Mouse (Mus musculus): Measurements from ENCODE around the gene Bmpr2.

The Bmpr2 gene

DNA sequence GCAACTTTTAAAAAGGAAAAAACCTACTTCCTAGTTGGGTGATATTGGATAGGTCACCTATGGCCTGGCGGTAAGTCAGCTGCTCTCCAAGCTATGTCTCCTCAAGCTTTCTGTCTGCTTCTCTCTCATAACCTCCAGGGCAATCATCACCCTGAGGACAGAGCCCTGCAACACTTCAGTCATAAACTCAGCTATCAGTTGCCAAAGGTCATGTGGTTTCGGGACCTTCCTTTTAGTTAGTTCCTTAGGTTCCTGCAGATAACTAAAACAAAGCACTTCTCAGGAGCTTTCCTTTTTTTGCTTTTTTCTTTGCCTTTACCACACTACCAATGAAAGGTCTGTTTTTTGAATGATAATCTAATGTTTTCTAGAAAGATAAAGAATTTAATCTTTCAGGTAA, 136.5 kb downstream of the Bmpr2 start:
- in situ Hi-C loops (cut with MboI), result no loop called here

DNA sequence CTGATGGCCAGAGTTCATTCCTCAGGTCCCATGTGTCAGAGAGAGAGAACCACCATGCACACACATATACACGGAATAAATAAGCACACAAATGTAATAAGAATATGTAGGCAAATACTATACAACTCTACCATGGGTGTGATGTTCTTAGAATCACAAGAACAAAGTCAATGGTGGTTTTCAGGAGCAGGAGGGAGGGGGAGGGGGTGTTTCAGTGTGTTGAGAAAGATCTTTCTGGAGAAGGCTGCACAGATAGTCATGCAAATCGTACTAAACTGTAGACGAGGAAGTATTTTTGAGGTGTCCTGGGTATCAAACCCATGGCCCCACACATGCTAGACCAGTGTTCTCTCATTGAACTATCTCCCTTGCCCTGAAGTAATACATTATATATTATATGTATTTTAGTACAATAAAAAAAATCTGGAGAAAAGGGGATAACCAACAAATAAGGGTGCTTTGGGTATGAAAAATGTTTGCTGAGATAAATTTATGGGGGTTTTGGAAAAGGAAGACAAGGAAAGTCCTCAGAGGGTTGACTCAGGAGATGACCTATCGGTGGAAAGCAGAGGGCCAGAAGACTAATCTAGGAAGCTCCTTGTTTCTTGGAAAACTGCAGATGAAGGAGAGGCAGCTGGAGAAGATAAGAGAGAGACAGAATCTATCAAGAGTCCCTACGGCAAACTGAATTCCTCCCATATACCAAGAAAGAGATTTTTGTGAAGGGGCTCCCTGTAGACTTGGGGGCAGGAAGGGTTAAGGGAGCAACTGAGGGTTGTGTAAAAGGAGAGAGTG, 138.1 kb downstream of the Bmpr2 start:
- in situ Hi-C loops (cut with MboI), result no loop called here

DNA sequence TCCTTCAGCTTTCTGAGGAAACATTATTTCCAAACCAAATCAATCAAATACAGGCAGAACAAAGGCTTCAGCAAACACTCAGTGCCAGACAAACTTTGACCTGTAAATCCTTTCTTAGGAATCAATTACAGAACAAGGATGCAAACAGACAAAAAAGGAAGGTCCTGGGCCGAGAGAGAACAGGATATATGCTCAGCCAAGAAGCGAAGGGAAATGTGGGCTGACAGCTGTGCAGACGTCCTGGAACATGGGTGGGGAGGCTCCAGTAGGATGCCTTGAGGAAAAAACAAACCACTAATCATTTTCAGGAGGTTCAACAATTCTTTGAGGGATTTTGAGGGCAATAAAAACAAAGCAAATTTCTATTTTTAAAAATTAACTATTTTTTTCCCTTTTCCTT, 139.4 kb downstream of the Bmpr2 start:
- in situ Hi-C loops (cut with MboI), result no loop called here

DNA sequence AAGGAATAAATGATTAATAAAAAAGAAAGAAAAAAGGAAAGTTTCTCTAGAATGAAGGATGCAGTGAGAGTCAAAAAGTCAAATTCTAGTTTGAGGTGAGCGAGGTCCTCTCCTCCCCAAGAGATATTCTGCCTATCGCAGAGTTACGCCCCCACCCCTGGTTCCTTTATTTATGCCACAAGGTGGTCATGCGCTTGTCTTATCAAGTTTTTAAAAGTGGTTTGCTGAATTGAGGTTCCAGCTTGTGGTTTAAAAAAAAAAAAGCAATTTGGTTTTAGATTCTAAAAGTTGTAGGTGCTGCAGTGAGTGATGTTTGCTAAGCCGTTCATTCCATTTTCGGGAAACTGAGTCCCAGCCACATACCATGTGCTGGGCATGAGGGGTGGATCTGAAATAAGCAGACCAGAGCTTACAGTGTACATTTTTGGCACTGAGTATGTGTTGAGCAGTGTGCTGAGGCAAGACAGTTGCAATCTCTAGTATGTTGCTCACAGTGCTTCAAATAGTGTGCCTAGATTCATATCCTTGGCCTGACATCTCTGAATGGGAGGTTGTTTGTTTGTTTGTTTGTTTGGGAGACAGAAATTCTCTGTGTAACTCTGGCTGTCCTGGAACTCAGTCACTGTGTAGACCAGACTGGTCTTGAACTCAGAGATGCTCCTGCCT, 141.6 kb downstream of the Bmpr2 start:
- in situ Hi-C loops (cut with MboI), result no loop called here

DNA sequence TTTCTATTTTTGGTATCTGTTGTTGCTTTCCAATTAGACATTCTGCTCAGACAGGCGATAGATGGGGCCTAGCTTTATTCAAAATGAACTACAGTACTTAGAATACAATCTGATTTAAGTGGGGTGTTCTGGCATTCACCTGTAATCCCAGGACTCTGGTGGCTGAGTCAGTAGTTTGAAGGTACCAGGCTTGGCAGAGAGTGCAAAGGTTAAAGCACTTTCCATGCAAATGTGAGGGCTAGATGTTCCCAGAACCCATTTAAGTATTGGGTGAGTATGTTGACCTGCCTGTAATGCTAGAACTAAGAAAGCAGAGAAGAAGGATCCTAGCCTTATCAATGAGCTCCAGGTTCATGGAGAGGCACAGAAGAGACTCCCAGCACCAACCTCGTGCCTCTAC, 142.7 kb downstream of the Bmpr2 start:
- in situ Hi-C loops (cut with MboI), result no loop called here

DNA sequence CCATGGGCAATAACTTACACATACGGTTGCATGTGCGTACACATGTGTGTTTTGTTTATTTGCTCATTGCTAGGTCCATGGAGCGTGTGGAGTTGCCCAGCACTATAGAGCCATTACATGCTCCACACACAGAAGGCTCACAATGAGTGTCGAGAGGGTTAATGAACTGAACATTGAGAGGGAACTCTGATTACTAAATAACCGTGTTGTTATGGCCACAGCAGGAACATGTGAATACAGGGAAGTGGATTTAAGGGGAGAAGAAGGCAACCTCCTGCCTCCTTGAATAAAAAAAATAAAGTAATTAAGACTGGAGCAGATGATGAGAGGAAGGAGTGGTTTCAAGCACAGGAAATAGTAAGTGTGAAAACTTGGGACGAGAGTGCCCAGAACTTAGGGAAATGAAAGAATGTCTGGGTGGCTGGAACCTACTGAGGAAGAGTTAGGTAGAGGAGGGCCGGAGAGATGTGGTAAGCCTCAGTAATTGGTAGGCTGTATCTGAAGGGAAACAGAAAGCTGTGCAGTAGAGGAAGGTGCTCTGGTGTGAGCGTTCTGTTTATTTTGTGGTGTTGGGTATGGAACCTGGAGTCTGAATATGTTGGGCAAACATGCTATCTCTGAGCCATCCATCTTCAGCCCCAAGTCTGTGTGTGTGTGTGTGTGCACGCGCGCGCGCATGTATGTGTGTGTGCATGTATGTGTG, 143.8 kb downstream of the Bmpr2 start:
- in situ Hi-C loops (cut with MboI), result no loop called here

DNA sequence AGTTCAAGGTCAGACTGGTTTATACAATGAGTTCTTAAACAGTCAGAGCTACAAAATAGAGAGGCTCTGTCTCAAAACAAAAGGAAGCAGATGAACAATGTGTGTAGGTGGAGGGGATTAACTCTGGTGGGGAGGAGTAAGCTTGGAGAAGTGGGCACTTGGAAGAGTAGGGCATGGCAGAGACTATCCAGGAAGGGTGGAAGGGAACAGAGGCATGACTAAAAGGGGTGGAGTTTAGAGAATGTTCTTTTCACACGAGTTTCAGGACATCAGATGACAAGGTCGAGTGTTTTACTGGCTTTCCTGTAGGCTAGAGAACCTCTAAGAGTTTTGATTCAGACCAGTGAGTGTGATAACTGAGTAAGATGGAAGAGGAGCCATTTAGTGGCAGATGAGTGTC, 144.5 kb downstream of the Bmpr2 start:
- in situ Hi-C loops (cut with MboI), result no loop called here

DNA sequence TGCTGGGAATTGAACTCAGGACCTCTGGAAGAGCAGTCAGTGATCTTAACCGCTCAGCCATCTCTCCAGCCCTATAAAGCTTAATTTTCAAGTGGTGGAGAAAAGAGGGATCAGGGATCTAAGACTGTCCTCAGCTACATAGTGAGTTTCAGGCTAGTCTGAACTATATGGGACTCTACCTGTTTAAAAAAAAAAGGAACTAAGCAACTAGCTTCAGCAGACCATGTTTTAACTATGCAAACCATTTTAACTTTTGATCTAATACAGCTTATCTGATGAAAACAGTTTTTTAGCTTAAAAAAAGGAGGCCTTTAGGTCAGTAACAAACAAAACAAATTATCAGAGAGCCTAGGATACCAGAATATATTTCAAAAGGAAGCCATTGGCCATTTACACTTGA, 147.7 kb downstream of the Bmpr2 start:
- in situ Hi-C loops (cut with MboI), result no loop called here

DNA sequence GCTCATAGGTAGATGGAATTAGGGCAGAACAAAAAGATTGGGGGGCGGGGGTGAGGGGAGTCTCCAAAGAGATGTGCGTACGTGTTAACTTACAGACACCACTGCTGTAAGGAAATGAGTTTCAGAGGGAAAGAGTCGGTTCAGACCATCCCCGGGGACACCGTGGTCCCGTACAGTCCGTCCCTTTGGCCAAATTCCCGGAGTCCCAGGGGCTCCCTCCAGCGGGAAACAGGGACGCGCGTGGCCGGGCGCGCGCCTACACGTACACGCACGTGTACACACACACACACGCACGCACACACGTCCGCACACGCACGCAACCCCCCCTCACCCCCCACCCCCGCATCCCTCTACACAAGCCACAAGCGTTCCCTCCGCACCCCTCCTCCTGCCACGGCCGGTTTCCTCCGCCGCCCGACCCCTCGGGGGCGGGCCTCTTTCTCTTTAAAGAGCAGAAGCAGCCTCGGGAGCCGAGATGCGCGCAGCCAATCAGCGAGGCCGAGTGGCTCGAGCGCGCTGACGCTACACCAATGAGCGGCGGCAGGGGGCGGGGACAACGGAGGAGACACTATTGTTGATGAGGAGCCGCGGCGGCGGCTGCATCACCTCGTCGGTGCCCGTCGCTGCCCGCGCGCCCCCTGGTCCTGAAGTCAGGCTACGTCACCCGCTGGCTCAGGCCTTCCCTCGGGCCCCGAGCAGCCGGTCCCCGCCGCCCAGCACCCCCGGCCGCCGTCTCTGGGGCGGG, 149.4 kb downstream of the Bmpr2 start, which contains the start of gene Fam117b:
Gene Fam117b, plus strand, starts transcription at position 594 of the 745 bp plus-strand sequence.
- in situ Hi-C loops (cut with MboI), result no loop called here

DNA sequence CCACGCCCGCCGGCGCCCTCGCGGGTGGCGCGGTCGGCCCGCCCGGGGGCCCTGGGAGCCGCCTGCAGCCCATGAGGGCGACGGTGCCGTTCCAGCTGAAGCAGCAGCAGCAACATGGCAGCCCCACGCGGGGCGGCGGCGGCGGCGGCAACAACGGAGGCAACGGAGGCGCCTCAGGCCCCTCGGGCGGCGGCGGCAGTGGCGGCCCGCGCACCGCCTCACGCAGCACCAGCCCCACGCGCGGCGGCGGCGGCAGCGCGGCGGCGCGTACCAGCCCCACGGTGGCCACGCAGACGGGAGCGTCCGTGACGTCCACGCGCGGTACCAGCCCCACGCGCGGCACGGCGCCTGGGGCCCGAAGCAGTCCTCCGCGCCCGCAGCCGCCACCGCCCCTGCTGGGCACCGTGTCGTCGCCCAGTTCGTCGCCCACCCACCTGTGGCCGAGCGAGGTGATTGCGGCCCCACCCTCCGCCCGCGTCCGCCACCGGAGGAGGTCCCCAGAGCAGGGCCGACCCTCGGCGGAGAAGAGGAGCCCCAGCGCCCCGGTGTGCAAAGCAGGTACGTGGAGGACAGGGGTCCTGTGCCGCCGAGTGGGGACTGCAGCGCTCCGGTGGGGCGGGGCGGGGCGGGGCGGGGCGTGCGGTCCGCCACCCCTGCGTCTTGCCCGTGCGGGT, 150.1 kb downstream of the Bmpr2 start:
- in situ Hi-C loops (cut with MboI), result no loop called here

DNA sequence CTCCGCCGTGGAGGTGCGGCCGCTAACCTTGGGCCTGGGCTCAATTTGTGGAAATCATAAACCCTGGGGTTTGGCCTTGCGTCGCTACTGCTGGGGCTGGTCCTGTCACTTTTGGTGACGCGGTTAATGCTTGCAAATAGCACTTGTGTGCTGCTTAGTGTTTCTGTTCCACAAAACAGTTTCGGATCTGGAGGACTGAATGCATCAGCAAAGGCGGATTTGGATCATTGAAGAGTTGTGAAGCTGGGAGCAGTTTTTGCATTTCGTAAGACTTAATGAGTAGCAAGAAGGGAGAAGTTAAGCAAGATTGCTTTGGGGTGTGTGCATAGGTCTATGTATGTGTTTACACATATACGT, 150.6 kb downstream of the Bmpr2 start:
- in situ Hi-C loops (cut with MboI), result no loop called here

DNA sequence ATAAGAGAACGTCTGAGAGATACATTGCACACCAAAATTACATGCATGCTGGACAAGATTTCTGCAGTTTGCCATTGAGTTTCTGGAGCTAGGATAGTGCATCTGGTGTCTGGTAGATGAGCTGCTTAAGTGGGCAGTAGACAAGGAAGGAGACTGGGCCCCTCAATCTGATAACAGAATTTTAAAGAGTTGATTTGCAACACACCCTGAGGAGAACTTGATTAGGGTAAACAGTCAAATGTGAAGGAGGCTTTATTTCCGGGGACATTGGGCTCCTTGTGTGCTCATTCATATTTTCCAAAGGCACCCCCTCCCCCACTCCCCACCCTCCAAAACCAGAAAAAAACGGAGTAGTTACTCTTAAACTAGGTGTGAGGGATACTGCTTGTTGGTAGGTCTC, 151.6 kb downstream of the Bmpr2 start:
- in situ Hi-C loops (cut with MboI), result no loop called here

DNA sequence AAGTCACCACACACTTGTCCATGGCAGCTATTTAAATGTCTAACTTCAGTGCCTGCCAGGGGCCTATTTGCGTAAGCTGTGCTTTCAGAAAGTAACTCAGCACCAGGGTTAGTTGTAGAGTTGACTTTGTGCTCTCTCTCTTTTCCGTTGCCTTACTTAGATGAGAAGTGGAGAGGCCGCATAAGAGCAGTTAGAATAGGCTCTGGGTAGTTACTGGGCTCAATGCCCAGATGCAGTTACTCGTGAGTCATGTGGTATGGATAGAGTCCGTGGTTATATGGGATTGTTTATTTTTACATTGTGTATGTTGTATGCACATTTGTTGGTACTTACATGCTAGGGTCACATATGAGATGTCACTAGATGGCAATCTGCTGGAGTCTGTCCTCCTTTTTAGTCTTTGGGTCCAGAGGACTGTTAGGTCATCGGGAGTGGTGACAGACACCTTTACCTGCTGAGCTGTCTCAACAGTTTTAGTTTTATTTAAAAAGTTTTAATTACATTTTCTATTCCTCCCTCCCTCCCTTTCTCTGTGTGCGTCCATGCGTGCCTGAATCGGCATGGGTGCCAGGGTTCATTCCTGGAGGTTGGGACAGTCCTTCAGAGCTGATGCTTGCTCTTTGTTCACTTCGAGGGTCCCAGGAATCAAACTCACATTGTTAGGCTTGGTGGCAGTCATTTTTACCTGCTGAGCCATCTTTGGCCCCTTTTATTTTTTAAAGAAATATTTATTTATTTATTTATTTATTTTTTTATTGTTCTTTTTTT, 152.8 kb downstream of the Bmpr2 start:
- in situ Hi-C loops (cut with MboI), result no loop called here

DNA sequence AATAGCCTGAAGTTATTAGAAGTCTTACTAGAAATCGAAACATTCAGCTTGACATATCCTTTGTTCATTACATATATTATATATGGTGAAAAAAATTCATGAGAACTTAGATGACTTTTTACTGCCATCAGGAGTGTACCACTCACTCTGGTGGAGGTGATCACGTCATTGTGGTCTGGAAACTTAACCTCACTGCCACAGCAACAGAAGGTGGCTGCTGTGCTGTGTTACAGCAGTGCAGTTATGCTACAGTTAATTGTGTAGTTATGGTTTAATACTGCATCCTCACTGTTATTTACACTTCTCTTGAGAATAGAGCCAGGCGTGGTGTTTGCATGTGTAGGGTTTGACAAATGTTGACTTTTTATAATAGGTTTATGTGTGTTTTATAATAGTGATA, 154.2 kb downstream of the Bmpr2 start:
- in situ Hi-C loops (cut with MboI), result no loop called here

DNA sequence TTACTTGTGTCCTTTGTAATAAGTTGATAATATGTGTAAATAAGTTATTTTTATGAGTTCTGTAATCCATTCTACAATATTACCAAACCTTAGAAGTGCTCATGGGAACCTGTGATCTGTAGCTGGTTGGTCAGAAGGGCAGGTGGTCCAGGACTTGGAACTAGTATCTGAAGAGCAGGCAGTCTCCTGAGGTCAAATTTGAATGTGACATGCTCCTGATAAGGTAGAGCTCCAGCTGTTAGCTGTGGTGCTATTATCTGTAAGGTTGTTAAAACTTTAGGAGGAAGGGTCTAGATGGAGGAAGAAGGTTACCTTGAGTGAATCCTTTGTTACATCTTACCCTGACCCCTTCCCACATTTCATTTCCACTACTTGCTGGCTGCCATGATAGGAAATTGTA, 154.9 kb downstream of the Bmpr2 start:
- in situ Hi-C loops (cut with MboI), result no loop called here

DNA sequence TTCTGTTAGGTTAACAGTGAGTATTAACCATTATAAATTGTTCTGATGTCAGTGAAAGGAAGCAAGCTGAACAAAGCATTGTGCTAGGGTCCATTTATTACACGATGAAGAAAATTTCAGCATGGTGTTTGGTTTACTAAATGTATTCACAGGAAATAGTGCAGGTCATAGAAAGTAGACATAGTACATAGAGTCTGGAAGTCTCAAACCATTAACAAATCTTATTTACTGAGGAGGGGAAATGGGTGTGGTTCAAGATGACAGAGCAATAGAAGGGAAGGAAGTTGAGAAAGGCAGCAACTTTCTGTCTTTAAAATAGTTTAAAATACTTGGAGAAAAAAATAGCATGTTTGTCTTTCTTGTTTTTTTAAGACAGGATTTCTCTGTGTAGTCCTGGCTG, 160.0 kb downstream of the Bmpr2 start:
- in situ Hi-C loops (cut with MboI), result no loop called here

DNA sequence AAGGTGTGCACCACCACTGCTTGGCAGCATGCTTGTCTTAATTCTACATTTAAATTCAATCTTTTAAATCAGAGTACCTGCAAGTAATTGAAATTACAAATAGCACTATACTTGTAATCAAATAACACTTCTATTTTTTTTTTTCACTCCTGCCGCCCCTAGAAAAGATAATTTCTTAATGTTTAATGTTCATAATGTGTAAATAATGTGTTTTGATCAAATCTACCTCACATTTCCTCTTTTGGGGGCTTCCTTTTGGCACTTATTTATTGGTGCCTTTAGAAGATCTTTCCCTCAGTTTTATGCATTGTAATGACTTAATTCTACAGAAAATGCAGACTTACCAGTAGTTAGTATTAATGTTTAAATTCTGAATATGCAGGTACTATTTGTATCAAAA, 160.5 kb downstream of the Bmpr2 start:
- in situ Hi-C loops (cut with MboI), result no loop called here

DNA sequence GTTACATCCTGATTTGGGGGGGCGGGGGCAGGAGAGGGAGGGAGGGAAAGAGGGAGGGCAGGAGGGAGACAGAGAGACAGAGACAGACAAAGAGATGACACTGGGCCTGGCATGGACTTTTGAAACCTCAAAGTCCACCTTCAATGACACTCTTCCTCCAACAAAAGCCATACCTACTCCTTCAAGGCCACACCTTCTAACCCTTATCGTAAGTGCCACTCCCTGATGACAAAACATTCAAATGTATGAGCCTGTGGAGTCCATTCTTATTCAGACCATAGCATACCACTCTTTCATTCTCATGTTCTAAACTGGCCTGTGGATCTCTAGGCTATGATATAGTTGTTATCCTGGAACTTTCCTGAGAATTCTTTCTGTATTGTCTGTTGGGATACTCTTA, 161.2 kb downstream of the Bmpr2 start:
- in situ Hi-C loops (cut with MboI), result no loop called here

DNA sequence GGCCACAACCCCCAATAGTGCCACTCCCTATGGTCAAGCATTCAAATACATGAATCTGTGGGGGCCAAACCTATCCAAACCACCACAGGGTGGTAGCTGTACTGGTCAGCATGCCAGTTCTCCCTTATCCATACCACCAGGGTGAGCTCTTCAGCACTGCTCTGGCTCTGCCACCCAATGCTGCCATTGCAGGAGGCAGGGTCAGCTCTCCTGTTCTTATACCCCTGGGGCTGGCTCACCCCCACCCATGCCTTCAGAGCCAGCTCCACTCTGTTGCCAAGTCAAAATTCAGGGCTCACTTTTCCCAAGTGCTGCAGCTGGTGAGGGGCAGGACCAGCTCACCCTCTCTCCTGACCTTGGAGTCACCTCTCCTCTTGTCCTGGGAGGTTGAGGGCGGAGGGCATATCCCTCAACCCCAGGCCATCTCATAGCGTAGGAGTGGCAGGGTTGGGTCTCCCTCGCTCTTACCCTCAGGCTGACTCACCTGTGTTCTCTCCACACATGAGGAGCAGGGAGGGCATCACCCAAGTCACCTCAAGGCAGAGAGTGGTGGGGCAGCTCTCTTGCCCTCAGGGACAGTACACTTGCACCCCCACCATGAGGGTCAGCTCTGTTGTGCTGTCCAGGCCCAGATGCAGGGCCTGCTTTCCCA, 162.9 kb downstream of the Bmpr2 start:
- in situ Hi-C loops (cut with MboI), result no loop called here

DNA sequence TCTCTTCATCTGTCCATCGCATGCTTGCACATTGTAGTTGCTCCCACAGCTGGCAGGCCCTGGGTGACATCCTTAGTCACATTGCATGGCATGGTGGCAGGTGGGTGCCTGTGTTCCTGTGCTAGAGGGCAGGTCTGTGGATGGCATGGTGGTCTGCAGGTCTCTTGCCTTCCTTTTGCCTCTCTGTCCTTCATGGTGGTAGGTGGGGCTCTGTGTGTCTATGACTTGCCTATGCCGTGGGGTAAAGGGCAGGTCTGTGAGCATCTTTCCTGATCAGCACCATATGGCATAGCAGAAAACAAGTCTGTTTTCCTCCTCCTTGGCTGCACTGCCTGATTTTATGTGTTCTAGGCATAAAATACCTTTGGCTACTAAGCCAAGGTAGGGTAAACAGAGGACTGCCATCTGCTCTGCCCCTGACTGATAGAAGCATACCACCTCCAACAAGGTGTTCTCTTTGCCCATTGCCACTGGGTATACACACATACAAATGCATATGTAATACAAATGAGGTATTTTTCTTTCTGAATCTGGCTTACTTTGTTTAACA, 164.0 kb downstream of the Bmpr2 start:
- in situ Hi-C loops (cut with MboI), result no loop called here
